Mouse (Mus musculus) adrenal gland, postnatal 14 days (tissue): ENCODE measurements around the gene Wfdc3. TPM values are rescaled to one million over a fixed set of nuclear protein-coding genes. Genes with fewer than 3 reads are reported as not detected.
A peak's percentile ranks its signal among the peaks of the same experiment; 100 is the strongest.

Experiments
- DNase-seq: peaks from one replicate; pipeline ENCODE4 v3.0.0; 2021; ENCODE audit warnings: mixed read lengths
- long read RNA-seq, 2 experiments: library from polyadenylated mRNA; stranded (forward); transcript quantifications; one replicate each; pipeline ENCODE4 v2.0.0; 2021
- total RNA-seq: library from RNA; stranded (reverse); gene quantifications from 2 replicates; pipeline ENCODE4 v1.2.3, GENCODE M21; 2021

Wfdc3 gene
- 0.59 TPM in 1 of 2 replicates, not detected in the other for total RNA-seq
- long read RNA-seq, experiment 1: 0 reads
- long read RNA-seq, experiment 2, partial matches to known transcripts: 1 of 1 reads
- long read RNA-seq, experiment 2, other reads (novel, unspliced or antisense): 0 of 1 reads

DNA sequence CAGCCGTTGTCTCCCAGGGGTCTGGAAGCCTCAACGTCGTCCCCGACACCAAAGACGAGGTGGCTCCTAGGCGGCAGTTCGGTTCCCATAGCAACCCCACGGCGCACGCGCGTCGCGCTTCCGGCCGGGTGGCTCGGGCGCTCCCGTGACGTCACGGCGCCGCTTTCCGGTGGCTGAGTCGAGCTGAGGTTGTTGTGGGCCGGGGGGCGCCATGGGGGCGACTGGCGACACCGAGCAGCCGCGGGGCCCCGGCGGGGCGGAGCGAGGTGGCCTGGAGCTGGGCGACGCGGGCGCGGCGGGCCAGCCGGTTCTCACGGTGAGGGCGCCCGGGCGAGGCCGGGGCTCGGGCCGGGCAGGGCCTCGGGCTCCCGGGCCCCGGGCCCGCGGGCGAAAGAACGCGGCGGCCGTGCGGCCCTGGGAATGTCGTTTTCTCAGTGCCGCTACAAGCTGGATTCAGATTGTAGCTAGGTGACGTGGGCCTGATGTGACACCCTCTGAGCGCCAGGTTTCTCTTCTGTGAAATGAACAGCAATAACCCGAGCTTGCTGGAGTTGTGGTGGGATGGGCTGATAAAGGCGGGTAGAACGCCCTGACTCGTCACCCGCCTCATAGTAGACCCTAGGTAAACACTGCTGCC lies at the start of gene Wfdc3, which contains the start of gene Dnttip1:
TSS of gene Wfdc3 (minus strand) at position 89 of the 637 bp plus-strand sequence.
TSS of gene Dnttip1 (plus strand) at position 141 of the 637 bp plus-strand sequence.
- peak; percentile 97 for DNase-seq

GRCm38 (mm10) chr2:164794293-164794692 lies 48.6 kb upstream of the Wfdc3 start:
- peak; percentile 96 for DNase-seq

DNA sequence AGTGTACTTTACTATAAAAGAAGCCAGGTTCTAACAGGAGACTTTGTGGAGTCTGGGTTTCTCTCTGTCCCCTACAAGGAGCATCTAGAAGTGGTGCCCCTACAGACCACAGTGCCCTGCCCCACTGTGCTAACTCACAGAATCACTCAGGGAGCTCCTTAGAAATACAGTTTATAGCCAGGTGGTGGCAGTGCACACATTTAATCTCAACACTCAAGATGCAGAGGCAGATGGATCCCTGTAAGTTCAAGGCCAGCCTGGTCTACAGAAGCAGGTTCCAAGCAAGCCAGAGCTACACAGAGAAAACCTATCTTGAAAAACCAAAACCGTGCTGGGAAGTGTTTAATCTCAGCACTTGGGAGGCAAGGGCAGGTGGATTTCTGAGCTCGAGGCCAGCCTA lies 48.0 kb upstream of the Wfdc3 start:
- no peak for DNase-seq

- DNase-seq: peak; percentile 83
Measured at GRCm38 (mm10) chr2:164793236-164793635, 47.5 kb upstream of the Wfdc3 start.

DNA sequence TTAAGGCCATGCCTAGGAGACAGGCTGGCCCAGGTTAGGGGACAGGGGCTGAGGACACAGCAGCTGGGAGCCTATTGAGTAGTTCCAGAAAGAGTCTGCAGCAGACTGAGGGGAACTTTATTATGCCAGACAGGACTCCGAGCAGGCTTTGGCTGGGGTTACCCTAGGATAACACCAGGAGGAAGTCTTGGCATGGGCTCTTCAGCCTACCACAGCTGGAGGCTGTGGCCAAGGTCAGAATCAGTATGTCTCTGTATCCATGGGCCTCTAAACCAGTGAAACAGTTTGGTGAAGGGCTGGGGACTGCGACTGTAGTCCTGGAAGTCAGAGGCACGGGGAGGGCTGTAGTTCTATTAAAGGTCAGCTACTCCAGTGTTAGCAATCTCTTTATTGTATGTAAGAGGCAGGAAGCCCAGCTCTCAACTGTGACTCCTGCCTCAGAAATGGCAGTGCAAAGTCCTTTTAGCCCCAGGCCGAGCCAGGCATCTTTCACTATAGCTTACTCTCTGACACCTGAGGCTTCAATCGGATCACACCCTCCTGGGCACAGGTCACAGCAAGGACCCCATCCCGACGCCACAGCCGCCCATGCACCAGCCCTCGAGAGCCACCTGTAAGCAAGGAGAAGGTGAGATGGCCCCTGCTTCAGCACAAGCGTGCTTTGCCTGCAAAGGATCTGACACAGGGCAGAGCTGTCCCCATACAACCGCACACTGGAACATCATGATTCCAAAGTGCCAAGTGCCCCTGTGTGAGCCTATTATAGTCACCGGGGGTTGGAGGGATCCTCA lies 46.9 kb upstream of the Wfdc3 start:
- DNase-seq: peak; percentile 66

- DNase-seq: no peak
Measured at GRCm38 (mm10) chr2:164791841-164792261, 46.1 kb upstream of the Wfdc3 start.

GRCm38 (mm10) chr2:164790451-164790850 lies 44.7 kb upstream of the Wfdc3 start:
- peak; percentile 73 for DNase-seq

GRCm38 (mm10) chr2:164788411-164788810 lies 42.7 kb upstream of the Wfdc3 start:
- DNase-seq: no peak

GRCm38 (mm10) chr2:164787779-164788178 lies 42.0 kb upstream of the Wfdc3 start:
- no peak for DNase-seq

DNA sequence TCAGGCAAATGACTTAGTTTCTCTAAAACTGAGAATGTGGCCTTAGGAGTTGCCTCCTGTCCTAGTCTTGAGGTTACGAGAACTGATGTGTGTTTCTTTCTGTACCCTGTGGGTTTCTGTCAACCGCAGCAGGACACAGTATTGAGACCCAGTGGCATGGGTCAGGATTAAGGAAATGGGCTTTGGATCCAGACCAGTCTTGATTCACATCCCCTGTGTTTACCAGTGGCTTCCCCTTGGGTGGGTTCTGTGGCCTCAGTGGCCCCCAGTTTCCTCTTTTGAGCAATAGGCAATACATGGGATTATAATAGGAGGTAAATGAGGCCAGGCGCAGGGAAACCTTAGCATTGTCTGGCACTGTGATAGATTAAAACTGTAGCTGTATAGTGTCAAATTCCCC lies 41.3 kb upstream of the Wfdc3 start:
- no peak for DNase-seq

DNA sequence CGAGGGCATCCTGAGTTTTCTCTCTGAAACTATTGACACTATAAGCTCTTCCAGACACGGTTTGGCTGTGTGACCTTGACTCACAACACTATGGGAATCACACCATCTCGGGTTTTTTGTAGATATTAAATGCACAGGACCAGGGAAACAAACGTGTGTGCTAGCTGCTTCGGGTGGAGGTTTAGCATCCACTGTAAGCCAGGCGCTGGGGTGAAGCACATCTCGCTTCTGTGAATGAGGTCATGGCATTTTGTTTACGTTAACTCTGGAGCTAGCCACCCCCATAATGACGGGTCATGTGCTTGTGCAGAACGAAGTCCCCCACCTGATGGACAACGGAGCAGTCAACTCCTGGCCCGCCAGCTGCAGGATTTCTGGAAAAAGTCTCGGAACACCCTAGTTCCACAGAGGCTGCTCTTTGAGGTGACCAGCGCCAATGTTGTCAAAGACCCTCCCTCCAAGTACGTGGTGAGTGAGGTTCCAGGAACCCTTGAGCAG lies 40.7 kb upstream of the Wfdc3 start:
- no peak for DNase-seq

GRCm38 (mm10) chr2:164785481-164786387 lies 40.0 kb upstream of the Wfdc3 start, which contains the start of gene Snx21:
Snx21 (plus strand) TSS chr2:164785823.
- DNase-seq: peak; percentile 94

DNA sequence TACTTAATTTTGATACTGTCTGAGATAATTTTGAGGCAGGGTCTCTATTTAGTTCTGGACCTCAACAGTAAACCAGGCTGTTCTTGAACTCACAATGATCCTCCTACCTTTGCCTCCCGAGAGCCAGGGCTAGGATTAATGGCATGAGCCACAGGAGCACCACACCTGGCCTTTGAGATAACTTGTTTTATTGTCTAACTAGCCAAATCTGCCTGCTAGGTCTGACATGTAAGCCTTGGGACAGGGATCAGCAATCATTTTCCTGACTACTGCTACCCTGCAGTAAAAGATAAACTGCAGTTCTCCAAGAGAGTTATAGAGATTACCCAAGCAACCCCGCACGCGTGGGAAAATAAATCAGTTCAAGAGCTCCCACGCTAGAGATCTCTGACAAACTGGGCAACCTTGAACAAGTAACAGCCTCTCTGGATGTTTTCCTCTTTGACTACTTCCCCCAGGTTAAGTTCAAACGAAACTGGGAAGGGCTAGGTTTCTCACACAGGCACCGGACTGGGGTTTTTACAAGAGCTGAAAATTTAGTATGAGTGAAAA lies 39.2 kb upstream of the Wfdc3 start:
- DNase-seq: no peak

DNA sequence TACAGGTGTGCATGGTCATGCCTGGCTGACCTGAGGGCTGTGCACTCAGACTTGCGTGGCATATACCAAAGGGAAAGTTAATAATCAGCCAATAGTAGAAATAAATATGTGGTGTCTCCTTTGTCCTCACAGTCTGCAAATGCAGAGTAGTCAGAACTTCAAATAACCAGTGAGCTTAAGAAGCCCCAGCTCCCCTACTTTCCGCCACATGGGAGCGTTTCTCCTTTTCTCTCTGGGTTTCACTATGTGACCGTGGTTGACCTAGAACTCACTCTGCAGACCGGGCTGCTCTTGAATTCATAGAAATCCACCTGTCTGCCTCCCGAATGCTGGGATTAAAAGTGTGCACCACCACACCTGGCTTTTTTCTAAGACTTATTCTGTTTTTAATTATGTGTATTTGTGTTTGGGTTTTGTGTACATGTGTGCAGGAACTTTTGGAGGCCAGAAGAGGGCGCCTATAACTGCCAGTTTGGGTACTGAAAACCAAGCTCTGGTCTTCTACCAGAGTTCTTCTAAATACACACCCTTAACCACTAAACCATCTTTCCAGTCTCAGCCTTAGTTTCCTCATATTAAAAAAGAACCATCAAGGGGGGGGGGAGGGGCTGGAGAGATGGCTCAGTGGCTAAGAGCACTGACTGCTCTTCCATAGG lies 38.3 kb upstream of the Wfdc3 start:
- DNase-seq: no peak

GRCm38 (mm10) chr2:164781876-164782275 lies 36.1 kb upstream of the Wfdc3 start:
- no peak for DNase-seq

- DNase-seq: no peak
Measured at GRCm38 (mm10) chr2:164779481-164780086, 33.9 kb upstream of the Wfdc3 start, which contains the start of gene Tnnc2. Tnnc2 (minus strand) TSS chr2:164779967.

DNA sequence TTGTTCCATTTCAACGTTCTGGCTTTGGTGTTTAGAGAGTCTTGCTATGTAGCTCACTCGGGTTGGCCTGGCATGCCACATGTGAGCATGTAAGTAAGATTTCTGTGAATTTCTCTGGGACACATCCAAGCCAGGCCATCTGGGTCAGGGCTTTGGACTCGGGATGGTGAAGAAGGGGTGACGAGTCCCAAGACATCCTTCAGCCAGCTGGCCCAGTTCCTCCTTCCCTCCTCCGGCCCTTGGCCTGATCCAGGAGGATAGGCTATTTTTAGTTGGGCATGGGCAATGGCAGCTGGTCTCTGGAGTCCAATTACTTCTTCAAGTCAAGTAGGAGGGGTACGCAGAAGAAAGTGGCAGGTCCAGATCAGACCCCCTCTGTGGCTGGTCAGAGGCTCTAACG lies 33.1 kb upstream of the Wfdc3 start:
- no peak for DNase-seq

DNA sequence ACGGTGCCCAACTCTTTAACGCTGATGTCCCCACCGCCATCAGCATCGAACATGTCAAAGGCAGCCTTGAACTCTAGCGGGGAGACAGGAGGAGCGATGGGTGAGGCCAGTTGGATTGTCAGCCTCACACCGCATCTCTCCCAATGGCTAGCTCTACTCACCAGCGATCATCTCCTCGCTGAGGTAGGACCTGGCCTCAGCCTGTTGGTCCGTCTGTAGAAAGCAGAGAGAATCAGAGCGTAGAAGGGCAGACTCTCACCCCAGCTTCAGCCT lies 32.2 kb upstream of the Wfdc3 start:
- DNase-seq: no peak

- DNase-seq: no peak
Measured at GRCm38 (mm10) chr2:164777246-164778014, 31.7 kb upstream of the Wfdc3 start.

- DNase-seq: no peak
Measured at GRCm38 (mm10) chr2:164776801-164777200, 31.1 kb upstream of the Wfdc3 start.
